Mouse (Mus musculus) layer of hippocampus, postnatal 36 days (tissue): ENCODE measurements around the gene Ptprj. TPM values are rescaled to one million over a fixed set of nuclear protein-coding genes. Genes with fewer than 3 reads are reported as not detected.
"Not testable (repeated sequence)": the region's sequence is repeated elsewhere in the genome, so short reads cannot be mapped to it uniquely, and the experiment has no call there.

ENCODE experiments used
- DNase-seq, 2 experiments: peaks; one replicate each; pipeline ENCODE4 v3.0.0; 2022
- total RNA-seq, 2 experiments: library from RNA; stranded (reverse); gene quantifications; 2 replicates each; pipeline ENCODE4 v1.2.3; 2021

The Ptprj gene
- total RNA-seq, 2 experiments from 2014 or later: 114 to 131 TPM

DNA sequence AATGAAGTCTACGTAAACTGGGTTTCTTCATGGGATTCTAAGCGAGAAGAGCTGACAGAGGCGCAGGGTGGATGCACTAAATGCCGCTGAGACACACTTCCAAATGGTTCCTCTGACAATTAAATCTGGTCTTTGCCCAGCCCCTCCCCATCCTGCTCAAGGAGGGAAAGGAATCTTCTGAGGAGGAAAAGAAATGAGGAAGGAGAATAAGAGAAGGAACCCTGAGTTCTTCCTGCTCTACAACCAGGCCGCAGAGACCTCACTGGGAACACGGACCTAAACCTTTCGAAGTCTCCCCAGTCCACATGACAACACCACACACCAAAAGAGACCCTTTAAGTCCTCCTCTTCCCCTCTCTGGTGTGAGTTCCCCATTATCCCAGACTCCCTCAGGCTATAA is 101.9 kb downstream of the Ptprj start:
- DNase-seq: no peak

DNA sequence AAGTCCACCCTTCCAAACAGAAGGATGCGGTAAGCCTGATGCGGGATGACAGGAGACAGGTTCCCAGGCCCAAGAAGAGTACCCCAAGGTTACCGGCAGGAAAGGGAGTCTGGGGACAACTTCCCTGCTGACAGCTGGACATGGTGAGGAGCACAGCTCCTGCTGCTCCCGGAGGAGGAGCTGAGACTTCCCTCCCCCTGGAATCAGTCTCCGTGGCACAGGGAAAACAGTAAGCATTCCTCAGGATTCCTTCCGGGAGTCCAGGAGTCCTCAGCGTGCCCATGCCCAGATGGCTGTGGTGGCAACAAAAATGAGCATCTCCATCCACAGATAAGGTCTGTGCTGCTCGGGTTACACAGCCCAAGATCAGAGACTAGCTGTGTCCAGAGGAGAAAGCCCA is 102.8 kb downstream of the Ptprj start:
- DNase-seq: no peak

DNA sequence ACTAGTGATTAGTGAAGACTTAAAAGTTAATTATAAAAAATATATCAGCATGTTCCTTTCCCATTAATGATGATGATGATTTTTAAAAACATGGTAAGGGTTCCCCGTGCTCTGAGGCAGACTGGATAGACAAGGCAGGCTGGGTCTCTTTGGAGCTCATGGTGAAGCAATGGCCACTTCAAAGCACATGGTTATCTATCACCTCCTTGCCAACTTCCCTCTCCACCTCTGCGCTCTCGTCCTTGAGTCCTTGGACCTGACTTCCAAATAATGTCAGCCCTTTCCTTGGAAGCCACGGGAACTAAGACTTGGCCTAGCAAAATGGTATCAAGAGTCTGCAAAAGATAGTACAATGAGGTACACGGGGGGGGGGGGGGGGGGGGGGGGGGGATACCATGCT is 103.7 kb downstream of the Ptprj start:
- no peak for DNase-seq

DNA sequence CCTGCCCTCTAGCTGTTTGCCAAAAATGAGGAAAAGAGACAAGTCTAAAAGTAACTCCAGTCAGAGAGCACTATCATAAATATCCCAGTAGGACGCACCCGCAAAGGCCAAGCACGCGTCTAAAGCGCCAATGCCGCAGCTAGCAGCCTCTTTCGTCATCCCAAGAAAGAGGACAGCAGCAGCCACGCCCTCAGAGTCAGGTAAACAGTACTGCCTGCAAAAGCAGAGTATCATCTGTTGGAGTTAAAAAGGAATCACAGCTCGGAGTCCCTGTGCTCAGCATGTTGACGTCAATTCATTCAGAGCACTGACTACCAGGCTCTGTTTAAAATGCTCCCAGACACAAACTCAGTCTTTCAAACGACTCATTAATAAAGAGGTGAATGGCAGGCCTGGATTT is 104.1 kb downstream of the Ptprj start:
- DNase-seq: no peak

DNA sequence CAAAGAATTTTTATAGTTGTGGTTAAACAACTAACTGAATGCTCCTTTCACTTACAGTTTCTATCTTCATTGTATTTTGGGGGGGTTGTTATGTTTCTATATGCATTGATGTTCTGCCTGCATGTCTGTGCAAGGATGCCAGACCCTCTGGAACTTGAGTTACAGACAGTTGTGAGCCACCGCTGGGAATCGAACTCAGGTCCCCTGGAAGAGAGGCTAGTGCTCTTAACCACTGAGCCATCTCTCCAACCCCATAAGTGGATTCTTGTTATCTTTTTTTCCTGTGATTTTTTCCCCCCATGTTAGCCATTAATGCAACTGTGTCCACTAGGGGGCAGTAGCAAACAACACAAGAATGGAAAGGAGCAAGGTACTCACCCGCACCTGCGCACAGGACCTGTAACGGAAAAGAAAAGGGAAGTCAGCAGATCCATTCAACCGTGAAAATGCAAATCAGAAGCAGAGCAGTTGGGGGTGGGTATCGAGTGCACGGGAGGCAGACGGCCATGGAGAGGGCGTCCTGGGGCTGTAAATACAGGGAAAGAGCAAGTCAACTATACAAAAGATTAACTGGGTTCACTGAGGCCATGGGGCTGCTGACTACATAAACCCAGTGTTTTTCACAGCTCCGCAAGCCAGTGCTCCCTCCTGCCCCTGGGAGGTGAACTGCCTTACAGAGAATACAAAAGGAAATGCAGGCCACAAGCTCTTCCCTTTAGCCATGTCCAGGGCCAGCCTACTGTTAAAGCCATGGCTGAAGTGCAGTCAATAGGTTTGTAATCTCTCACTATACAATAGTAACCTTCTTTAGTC is 105.6 kb downstream of the Ptprj start:
- peak; percentile 68 to 79 for DNase-seq

DNA sequence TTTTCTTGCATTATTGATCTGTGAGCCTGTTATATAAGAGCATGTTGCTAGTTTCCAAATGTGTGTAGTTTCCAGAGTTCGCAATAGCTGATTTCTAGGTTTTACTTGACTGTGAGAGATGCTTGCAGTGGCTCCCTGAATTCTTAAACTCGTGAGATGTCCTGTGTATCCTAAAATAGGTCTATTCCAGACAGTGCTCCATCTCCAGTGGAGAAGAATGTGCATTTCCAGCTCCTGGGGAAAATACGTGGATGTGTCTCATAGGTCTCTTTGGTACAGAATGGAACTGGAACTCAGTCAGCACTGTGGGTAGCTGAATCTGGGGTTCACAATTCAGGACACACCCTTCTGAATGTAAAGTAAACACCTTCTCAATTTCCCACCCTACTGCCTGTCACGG is 107.7 kb downstream of the Ptprj start:
- no peak for DNase-seq

DNA sequence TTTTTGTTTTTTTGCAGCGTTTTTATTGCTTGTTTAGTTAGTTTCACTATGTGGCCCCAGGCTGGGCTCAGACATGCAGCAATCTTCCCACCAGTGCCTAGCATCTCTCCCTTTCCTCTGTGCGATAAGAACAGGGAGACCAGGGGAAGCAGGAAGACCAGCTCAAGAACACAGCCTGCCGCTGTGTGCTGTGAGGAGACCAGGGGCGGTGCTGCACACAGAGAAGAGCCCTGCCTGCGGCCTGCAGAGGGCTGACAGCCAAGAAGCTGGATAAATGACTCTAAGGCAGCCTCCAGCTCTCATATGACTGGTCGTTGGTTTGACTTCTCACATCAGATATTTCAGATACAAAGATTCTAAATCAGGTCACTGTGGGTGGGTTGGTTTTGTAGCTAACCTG is 110.3 kb downstream of the Ptprj start:
- DNase-seq: no peak

DNA sequence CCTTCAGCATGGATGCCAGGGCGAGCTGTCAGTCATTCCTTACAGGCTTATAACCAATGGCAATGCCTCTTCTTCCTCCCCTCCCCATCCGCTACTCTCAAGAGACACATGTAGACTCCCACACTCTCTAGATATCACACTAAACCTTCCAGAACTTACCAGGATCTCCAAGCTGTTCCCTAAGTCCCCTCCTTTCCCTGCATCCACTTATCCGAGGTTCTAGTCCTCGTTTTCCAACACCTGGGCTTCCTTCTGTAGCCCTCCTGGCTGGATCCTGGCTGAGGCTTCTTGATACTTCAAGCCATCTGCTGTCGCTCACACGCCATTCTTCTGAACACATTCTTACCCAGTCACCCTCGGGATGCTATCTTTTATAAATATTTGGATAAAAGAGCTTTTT is 114.0 kb downstream of the Ptprj start:
- no peak for DNase-seq

DNA sequence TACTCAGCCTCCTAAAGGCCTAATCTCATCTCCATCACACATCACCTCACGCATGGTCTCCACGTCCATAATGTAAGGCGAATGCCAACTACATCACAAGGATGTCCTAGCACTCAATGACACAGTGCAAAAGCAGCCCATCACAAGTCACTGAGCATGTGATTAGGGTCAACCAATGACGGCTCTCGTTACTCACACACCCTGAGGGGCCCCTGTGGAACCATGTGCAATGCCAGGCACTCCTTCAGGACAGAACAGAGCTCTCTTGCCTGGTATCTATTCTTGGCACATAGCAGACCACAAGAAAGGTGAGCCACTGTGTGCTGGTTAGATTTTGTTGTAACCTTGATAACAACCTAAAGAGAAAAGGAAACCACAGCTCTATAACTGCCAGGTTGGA is 116.7 kb downstream of the Ptprj start:
- no peak for DNase-seq

DNA sequence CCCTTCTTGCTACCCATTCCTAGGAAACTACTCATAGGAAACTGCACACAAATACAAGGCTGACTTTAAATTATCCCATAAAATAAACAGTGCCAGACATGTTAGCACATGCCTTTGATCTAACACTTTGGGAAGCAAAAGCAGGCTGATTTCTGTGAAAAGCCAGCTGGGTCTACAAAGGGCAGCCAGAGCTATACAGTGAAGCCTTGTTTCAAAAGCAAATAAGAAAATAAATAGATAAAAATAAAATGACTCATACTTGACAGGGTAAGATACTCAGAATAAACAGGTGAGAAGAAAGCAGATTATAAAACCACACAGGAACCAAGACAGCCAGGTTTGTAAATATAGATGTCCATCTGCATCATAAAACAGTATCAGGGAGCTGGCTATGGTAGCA is 118.2 kb downstream of the Ptprj start:
- DNase-seq: no peak

DNA sequence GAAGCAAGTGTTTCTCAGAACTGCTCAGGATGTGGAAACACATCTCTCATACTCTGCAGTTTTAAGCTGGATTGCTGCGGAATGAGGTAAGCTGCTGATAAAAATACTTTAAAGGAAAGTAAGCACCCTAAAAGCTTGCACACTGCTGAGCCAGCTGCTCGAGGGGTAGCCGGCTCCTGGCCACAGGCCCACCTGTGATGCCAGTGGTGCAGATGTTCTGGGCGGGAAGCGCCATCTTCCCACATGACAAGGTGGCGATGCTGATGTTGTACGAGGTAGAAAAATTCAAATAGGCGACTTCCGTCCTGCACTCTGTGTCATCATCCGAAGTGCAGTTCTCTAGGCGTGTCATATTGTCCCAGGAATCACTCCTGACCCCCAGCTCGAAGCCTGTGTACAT is 122.5 kb downstream of the Ptprj start:
- DNase-seq: no peak

DNA sequence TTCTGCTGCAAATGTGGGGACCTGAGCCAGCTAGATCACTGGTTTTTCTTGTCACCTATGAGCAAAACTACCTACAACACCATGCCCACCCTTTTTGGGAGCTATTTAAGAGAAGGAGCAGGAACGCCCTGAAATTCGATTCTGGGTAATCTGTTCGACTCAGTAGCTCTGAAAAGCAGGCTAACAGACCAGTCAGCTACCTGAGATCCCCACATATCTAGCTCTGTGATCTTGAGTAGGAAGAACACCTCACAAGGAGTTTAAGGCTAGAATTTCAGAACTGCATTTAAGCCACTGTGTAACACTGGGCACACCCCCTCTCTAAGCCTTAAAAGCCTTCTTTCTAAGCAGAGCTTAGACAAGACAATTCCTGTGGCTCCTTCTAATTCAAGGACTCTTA is 128.1 kb downstream of the Ptprj start:
- no peak for DNase-seq

DNA sequence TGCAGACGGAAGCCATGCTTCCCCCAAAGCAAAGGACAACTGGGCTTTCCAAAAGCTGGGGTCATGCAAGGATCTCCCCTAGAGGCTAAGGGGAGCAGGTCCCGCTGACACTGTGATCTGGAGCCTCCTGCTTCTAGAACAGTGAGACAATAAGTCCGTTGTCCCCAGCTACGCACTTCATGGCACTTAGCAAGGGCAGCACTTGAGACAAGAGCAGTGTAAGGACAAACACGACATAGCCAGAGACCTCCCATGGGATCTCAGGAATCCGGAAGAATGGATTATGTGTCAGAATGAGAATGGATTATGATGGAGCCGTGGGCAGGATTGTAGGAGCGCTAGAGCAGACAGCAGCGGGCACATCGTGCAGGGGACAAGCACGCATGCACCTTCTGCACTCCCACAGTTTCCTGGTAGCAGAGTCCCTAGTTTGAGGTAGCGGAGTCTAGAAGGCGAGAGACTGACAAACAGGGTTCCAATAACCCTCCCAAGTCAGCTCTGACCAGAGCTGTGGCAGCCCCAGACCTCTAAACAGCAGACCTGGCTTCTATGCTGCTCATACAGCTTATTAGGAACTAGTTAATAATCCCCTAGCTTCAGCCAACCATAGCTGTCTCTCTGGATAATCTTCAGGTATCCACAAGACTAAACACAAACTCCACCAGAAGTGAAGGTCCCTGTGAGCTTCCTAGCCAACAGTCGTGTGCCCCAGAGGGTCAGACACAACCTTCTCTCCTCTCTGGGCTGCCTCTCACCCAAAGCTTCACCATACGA is 131.3 kb downstream of the Ptprj start:
- DNase-seq: no peak

DNA sequence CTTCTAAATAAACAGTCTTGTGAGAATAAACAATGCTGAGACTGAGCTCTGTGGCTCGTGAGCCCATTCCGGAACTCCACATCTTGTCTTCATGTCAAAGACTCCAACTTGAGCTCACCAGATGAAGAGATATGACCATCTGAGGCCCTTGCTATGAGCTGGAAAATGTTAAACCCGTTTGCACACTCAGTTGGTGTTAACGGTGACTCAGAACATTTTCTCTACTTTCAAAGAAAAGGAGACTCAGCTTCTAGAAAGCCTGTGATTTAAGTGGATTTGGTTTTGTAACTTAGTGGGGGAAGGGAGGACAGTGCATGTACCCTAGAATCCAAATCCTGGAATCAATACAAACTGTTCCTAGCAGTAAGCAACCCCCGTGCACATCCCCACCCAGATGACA is 136.6 kb downstream of the Ptprj start:
- no peak for DNase-seq

DNA sequence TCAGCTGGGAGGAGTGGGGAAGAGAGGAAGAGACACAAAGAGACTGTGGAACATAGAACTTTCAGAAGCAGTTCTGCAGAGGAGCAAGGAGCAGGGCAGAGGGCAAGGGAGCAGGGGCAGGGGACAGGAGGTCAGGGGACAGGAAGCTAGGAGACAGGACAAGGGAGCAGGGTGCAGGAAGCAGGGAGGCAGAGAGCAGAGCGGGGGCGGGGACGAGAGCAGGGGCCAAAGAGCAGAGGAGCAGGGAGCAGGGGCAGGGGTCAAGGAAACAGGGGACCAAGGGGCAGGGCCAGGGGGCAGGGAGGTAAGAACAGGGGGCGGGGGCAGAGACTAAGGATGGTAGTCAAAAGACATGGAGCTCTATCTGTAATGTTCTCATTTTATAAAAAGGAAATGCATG is 138.6 kb downstream of the Ptprj start:
- DNase-seq: not testable (repeated sequence)

DNA sequence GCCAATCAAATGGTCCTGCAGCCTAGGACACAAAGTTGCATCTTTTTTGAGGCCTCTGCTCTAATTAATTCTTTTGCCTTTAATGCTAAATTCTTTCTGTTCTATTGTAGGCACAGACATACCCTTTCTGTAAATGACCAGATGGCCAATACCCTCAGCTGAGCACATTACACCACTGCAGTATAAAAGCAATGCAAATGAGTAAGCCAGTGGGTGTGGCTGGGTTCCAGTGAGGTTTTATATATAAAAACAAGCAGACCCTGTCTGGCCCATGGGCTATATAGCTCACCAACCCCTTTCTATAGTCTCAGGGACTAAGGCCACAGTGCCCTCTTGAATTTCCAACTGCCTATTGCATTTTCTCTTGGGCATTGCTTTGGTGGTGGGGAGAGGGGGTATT is 140.3 kb downstream of the Ptprj start:
- DNase-seq: not testable (repeated sequence)

DNA sequence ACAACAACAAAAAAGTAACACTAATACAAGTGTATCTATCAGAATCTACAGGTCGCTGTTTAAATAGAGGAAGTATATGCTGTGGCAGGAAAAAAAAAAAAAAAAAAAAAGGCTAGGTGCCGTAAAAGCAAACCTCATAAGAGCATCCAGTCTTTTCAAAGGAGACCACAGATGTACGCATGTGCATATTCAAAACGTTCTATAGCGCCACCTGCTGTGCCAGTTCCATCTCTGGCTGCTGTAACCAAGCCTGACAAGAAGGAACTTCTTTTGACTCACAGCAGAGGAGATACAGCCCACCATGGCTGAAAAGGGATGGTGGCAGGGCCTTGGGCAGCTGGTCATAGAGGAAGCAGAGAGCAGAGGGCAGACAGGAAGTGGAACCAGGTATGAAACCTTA is 143.0 kb downstream of the Ptprj start:
- DNase-seq: not testable (repeated sequence)

DNA sequence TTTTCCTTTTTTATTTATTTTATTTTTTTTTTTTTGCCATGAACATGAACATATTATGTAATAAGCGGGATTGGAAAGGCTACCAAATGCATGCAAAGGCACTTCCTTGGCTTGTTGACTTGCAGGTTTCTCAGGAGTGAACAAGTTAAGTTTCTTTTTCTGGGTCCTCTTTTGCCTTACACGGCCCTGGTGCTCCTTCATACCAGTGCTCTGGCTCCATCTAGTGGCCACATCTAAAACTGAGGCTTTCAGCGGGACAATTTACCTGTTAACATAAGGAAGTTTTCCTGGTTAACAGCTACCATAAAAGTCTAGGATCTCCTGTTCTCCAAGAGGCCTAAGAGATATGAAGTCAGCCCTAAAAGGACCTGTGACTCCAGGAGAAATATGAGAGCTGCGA is 150.7 kb downstream of the Ptprj start:
- not testable (repeated sequence) for DNase-seq

DNA sequence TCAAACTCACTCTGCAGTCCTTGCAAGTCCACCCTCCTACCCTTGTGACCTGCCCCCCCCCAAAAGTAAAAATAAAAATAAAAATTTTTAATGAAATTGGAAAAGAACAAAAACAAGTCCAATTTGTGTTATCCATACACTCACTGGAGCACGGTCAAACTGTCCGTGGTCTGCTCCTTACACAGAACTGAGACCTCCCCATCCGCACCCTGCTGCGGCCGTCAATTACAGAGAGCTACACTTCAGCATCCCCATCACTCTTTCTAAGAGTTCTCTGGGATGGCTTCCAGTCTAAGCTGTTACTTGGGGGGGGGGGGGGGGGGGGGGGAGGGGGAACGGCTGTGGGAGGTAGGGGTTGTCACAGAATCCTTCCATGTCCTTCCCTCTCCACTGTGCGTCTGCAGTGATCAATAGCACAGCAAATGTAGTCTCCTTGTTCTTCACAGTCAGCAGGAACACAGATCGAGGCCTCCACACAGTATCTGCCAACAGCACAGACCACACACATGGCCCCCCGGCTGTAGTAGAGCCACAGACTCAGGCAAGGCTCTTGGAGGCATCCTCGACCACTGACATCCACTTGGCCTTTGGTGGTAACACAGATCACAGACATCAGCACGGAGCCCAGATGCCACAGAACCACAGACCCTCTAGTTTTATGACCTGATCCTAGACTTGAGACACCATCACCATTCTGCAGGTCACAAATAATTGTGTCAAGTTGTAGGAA is 151.3 kb downstream of the Ptprj start:
- DNase-seq: not testable (repeated sequence)

DNA sequence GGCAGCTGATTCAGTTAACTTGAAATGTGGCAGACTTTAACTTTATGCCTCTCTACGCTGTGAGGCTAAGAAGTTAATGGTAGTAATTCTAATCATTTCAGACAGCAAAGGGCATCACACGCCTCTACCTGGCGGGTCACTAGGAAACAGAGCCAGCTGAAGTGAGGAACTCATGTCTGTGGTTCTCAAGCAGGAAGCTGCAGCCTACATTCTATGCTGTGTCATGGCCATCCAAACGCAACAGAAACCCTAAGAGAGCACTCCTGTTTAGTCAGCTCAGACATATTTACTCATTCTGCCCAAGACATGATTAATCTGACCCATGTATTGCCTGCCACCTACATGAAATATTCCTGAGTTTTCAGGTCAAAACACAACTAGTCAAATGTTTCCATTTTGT is 155.5 kb downstream of the Ptprj start:
- DNase-seq: not testable (repeated sequence)

DNA sequence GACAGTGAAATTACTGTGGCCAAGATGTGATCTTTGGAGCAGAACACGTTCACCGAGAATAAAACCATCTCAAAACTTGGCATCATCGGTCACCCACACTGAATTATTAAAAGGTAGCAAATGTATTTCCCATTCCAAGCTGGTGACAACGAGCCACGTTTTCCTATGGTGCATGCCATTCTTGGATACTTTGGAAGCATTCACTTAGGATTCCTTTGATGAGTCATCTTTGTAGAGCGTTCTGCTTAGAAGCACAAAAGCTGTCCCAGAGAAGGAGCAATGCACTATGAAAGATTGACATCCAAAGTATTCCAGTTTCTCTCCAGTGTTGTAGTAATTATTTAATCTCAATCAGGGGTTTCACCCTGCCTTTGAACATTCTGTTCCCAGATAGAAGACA is 158.2 kb downstream of the Ptprj start:
- DNase-seq: not testable (repeated sequence)

DNA sequence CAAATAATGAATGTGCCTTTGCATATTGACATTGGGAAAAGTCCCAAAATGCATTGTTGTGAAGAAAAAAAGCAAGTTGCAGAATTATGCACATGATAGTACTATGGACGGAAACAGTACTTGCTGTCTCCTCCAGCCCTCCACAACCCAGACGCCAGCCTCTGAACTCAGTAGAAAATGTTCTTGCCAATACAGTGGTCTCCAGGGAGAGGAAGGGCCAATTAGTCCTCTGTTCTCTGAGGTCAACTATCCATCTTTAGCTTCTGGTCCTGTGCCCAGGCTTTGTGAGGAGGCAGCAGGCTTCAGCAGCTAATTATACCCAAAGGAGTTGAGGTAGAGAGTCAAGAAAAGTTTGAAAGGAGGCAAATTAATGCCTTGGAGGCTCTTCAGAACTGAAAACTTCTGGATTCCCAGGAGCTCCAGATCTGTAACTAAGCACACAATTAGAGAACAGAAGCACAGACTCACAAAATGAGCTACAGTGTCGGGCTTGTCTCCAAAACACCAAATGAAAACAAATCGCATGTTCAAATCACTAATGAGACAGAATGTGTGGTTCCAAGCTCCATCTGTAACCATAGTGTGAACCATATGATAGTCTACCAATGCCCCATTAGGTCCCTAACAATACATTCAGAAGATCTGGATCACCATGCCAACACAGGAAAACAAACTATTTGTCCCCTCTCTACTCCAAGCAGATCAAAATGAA is 166.2 kb downstream of the Ptprj start:
- DNase-seq: not testable (repeated sequence)
